Mouse (Mus musculus): ENCODE data around the gene Polr3h. TPM values are rescaled to one million over a fixed set of nuclear protein-coding genes. Genes with fewer than 3 reads are reported as not detected.

The Polr3h gene
- polyA plus RNA-seq, 1 experiment from 2014 or later: 65.1 TPM

Other genes starting within 250 kb of the Polr3h start
- gene Chadl, start 229.0 kb downstream of the Polr3h start, polyA plus RNA-seq (2015; fragmentation: Nextera tagmentation; extraction: Ambion mirVana): 4.5 and 5.6 TPM in 2 replicates
- 25.7 and 32.0 TPM in 2 replicates for gene Zc3h7b, start 181.2 kb downstream of the Polr3h start, polyA plus RNA-seq (2015; fragmentation: Nextera tagmentation; extraction: Ambion mirVana)
- 94.6 and 95.7 TPM in 2 replicates for gene Rangap1, start 180.7 kb downstream of the Polr3h start, polyA plus RNA-seq (2015; fragmentation: Nextera tagmentation; extraction: Ambion mirVana)
- gene Tef, start 123.8 kb downstream of the Polr3h start, polyA plus RNA-seq (2015; fragmentation: Nextera tagmentation; extraction: Ambion mirVana): 32.4 and 39.8 TPM in 2 replicates
- 32.3 and 36.0 TPM in 2 replicates for gene Tob2, start 67.4 kb downstream of the Polr3h start, polyA plus RNA-seq (2015; fragmentation: Nextera tagmentation; extraction: Ambion mirVana)
- 146 and 148 TPM in 2 replicates for gene Phf5a, start 54.3 kb downstream of the Polr3h start, polyA plus RNA-seq (2015; fragmentation: Nextera tagmentation; extraction: Ambion mirVana)
- 171 and 180 TPM in 2 replicates for gene Aco2, start 53.9 kb downstream of the Polr3h start, polyA plus RNA-seq (2015; fragmentation: Nextera tagmentation; extraction: Ambion mirVana)
- gene Csdc2, start 10.5 kb upstream of the Polr3h start, polyA plus RNA-seq (2015; fragmentation: Nextera tagmentation; extraction: Ambion mirVana): 10.0 and 10.7 TPM in 2 replicates
- gene Pmm1, start 34.7 kb upstream of the Polr3h start, polyA plus RNA-seq (2015; fragmentation: Nextera tagmentation; extraction: Ambion mirVana): 37.7 and 41.7 TPM in 2 replicates
- gene 1700029P11Rik, start 54.3 kb upstream of the Polr3h start, polyA plus RNA-seq (2015; fragmentation: Nextera tagmentation; extraction: Ambion mirVana): not detected in 2 replicates
- 72.0 and 77.0 TPM in 2 replicates for gene Xrcc6, start 61.6 kb upstream of the Polr3h start, polyA plus RNA-seq (2015; fragmentation: Nextera tagmentation; extraction: Ambion mirVana)
- 21.6 and 22.7 TPM in 2 replicates for gene Desi1, start 107.6 kb upstream of the Polr3h start, polyA plus RNA-seq (2015; fragmentation: Nextera tagmentation; extraction: Ambion mirVana)
- gene Snu13, start 121.4 kb upstream of the Polr3h start, polyA plus RNA-seq (2015; fragmentation: Nextera tagmentation; extraction: Ambion mirVana): 260 and 272 TPM in 2 replicates
- gene 4930407I10Rik, start 132.9 kb upstream of the Polr3h start, polyA plus RNA-seq (2015; fragmentation: Nextera tagmentation; extraction: Ambion mirVana): not detected in 2 replicates
- not detected in 2 replicates for gene Mei1, start 143.8 kb upstream of the Polr3h start, polyA plus RNA-seq (2015; fragmentation: Nextera tagmentation; extraction: Ambion mirVana)
- 16.9 and 17.1 TPM in 2 replicates for gene Ccdc134, start 201.7 kb upstream of the Polr3h start, polyA plus RNA-seq (2015; fragmentation: Nextera tagmentation; extraction: Ambion mirVana)
- gene Srebf2, start 220.9 kb upstream of the Polr3h start, polyA plus RNA-seq (2015; fragmentation: Nextera tagmentation; extraction: Ambion mirVana): 105 and 108 TPM in 2 replicates

Data from lung, embryonic 16.5 days (tissue).